Mouse (Mus musculus): ENCODE results near the gene Spx. TPM values are rescaled to one million over a fixed set of nuclear protein-coding genes. Genes with fewer than 3 reads are reported as not detected.

Spx gene
- polyA plus RNA-seq, 1 experiment = 0.32 TPM

Other genes with a start within 250 kb of the Spx start
- not detected for gene Slco1a6, start 204.9 kb upstream of the Spx start, polyA plus RNA-seq (2012; fragmentation: generic; extraction: Trizol)
- gene Iapp, start 115.0 kb upstream of the Spx start, polyA plus RNA-seq (2012; fragmentation: generic; extraction: Trizol) = not detected
- 0.07 TPM for gene Slco1a5, start 90.5 kb upstream of the Spx start, polyA plus RNA-seq (2012; fragmentation: generic; extraction: Trizol)
- 2.6 TPM for gene Pyroxd1, start 67.8 kb upstream of the Spx start, polyA plus RNA-seq (2012; fragmentation: generic; extraction: Trizol)
- gene Recql, start 26.4 kb upstream of the Spx start, polyA plus RNA-seq (2012; fragmentation: generic; extraction: Trizol) = 15.6 TPM
- gene Golt1b, start 26.2 kb upstream of the Spx start, polyA plus RNA-seq (2012; fragmentation: generic; extraction: Trizol) = 39.9 TPM
- not detected for gene Gys2, start 59.7 kb downstream of the Spx start, polyA plus RNA-seq (2012; fragmentation: generic; extraction: Trizol)
- 29.3 TPM for gene Ldhb, start 94.5 kb downstream of the Spx start, polyA plus RNA-seq (2012; fragmentation: generic; extraction: Trizol)
- gene Kcnj8, start 158.2 kb downstream of the Spx start, polyA plus RNA-seq (2012; fragmentation: generic; extraction: Trizol) = not detected